Mouse (Mus musculus) E14TG2a.4 (cell line): ENCODE data around the gene Sfxn4.

Source experiments
- CTCF ChIP-seq: conservative IDR thresholded peaks from 2 replicates; pipeline ENCODE4 v1.5.1; 2014; ENCODE audit warnings: low read length
- POU5F1 ChIP-seq: IDR thresholded peaks from 2 replicates; pipeline ENCODE4 v1.6.1; 2014; ENCODE audit warnings: low read length, borderline replicate concordance

DNA sequence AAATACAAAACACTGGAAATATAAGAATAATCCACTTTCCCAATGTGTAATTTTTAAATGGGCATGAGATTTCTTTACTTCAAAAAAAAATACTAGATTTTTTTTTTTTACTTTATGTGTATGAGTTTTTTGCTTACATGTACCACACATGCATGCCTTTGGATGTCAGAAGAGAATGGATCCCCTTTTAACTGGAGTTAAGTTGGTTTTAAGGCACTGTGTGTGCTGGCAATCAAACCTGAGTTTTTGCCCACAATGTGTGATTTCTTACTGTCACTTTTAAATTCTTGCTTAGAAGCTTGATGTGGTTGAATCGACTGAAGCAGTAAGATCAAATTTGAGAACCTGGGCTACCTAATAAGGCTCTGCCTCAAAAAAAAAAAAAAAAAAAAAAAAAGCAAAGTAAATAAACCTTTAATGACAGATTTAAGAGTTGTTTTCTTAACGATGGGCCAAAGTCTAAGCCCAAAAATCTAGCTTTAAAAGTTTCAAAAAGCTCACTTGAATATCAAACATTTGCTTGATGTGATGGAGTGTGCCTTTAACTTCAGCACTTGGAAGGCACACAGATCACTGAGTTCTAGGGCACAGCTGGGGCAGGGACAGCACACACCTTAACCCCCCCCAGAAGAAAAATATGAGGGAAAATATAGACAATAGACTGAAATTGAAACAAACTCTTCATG, 73.7 kb downstream of the Sfxn4 start:
- TF ChIP-seq CTCF (no peak), POU5F1 (no peak)
